Mouse (Mus musculus): ENCODE measurements at regions not wholly inside any gene's neighbourhood (a gene's known extent, or its start where the extent isn't known, plus 50 kb on each side); places are given as distances from the start of the nearest gene placed in this dataset.
"Not testable (repeated sequence)": the region's sequence is repeated elsewhere in the genome, so short reads cannot be mapped to it uniquely, and the experiment has no call there.

DNA sequence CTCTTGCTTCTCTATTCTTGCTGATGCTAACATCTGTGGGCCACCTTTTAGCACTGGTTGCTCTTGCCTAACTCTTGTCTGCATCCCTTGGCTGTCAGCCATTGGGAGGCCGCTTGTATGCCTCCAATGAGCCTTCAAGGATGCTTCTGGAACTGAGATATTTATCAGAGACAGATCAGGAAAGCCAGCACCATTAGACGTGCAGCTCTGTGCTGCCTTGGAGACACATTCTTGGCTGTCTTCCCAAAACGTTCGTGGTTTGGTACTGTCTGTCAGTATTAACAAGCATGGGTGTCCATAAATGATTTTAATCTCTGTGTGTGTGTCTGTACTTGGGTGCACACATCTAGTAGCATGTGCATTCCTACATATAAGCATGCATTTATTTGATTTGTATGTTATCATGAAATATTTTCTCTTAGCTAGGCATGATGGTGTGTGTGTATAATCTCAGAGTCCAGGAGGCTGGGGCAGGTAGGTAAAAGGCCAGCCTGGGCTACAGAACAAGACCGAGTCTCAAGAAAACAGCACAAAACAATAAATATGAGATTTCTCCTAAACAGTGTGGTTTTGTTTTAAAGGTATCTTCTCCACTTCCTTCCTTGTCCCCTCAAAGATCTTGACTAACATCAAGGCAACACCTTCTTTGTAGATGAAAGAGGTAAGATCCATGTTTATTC, 111.4 kb downstream of the Gm31371 start:
- TF ChIP-seq CTCF (conservative IDR thresholded peaks at IDR 0.05; ENCODE audit: low read length); POU5F1 (IDR thresholded peaks at IDR 0.05; ENCODE audit: borderline replicate concordance, low read length): not testable (repeated sequence)
